Mouse (Mus musculus): ENCODE measurements around the gene Pink1.
A peak's percentile ranks its signal among the peaks of the same experiment; 100 is the strongest.
"Not testable (repeated sequence)": the region's sequence is repeated elsewhere in the genome, so short reads cannot be mapped to it uniquely, and the experiment has no call there.

Pink1 gene

GRCm38 (mm10) chr4:138342048-138342447 is 15.9 kb upstream of the Pink1 start:
- no peak for DNase-seq (ENCODE audit: low spot score in 2 of 2)

- DNase-seq (ENCODE audit: low spot score in 2 of 2): no peak
Measured at GRCm38 (mm10) chr4:138341393-138341792, 15.3 kb upstream of the Pink1 start.

- DNase-seq (ENCODE audit: low spot score in 2 of 2): no peak
Measured at GRCm38 (mm10) chr4:138339963-138340362, 13.9 kb upstream of the Pink1 start.

GRCm38 (mm10) chr4:138337341-138337740 is 11.2 kb upstream of the Pink1 start:
- no peak for DNase-seq (ENCODE audit: low spot score in 2 of 2)

- no peak for DNase-seq (ENCODE audit: low spot score in 2 of 2)
Measured at GRCm38 (mm10) chr4:138336876-138337275, 10.8 kb upstream of the Pink1 start.

- DNase-seq (ENCODE audit: low spot score in 2 of 2): no peak
Measured at GRCm38 (mm10) chr4:138335648-138336047, 9.5 kb upstream of the Pink1 start.

- DNase-seq (ENCODE audit: low spot score in 2 of 2): no peak
Measured at GRCm38 (mm10) chr4:138335036-138335435, 8.9 kb upstream of the Pink1 start.

GRCm38 (mm10) chr4:138333135-138333534 is 7.0 kb upstream of the Pink1 start:
- DNase-seq (ENCODE audit: low spot score in 2 of 2): no peak

GRCm38 (mm10) chr4:138331647-138332046 is 5.5 kb upstream of the Pink1 start:
- no peak for DNase-seq (ENCODE audit: low spot score in 2 of 2)

GRCm38 (mm10) chr4:138330264-138330671 is 4.2 kb upstream of the Pink1 start:
- no peak for DNase-seq (ENCODE audit: low spot score in 2 of 2)

GRCm38 (mm10) chr4:138327891-138328470 is 1.9 kb upstream of the Pink1 start:
- no peak for DNase-seq (ENCODE audit: low spot score in 2 of 2)

- not testable (repeated sequence) for DNase-seq (ENCODE audit: low spot score in 2 of 2)
Measured at GRCm38 (mm10) chr4:138327155-138327554, 1.0 kb upstream of the Pink1 start.

- peak; percentile 96 to 97 for DNase-seq (ENCODE audit: low spot score in 2 of 2)
Measured at GRCm38 (mm10) chr4:138325466-138326076, 536 bp downstream of the Pink1 start.

GRCm38 (mm10) chr4:138324451-138324850 is 1.7 kb downstream of the Pink1 start:
- no peak for DNase-seq (ENCODE audit: low spot score in 2 of 2)

- DNase-seq (ENCODE audit: low spot score in 2 of 2): no peak
Measured at GRCm38 (mm10) chr4:138323753-138324152, 2.4 kb downstream of the Pink1 start.

- no peak for DNase-seq (ENCODE audit: low spot score in 2 of 2)
Measured at GRCm38 (mm10) chr4:138322692-138323091, 3.4 kb downstream of the Pink1 start.

- no peak for DNase-seq (ENCODE audit: low spot score in 2 of 2)
Measured at GRCm38 (mm10) chr4:138321488-138321887, 4.6 kb downstream of the Pink1 start.

GRCm38 (mm10) chr4:138320711-138321110 is 5.4 kb downstream of the Pink1 start:
- DNase-seq (ENCODE audit: low spot score in 2 of 2): no peak

GRCm38 (mm10) chr4:138319508-138319907 is 6.6 kb downstream of the Pink1 start:
- peak; percentile 79 to 93 for DNase-seq (ENCODE audit: low spot score in 2 of 2)

- DNase-seq (ENCODE audit: low spot score in 2 of 2): peak; percentile 58 to 87
Measured at GRCm38 (mm10) chr4:138318509-138319266, 7.4 kb downstream of the Pink1 start.

GRCm38 (mm10) chr4:138316369-138316768 is 9.7 kb downstream of the Pink1 start:
- DNase-seq (ENCODE audit: low spot score in 2 of 2): no peak

GRCm38 (mm10) chr4:138315781-138316180 is 10.3 kb downstream of the Pink1 start:
- DNase-seq (ENCODE audit: low spot score in 2 of 2): no peak

GRCm38 (mm10) chr4:138313795-138314194 is 12.3 kb downstream of the Pink1 start:
- DNase-seq (ENCODE audit: low spot score in 2 of 2): no peak
